Mouse (Mus musculus): ENCODE measurements around the gene Srpr.

Gene Srpr

GRCm38 (mm10) chr9:35257365-35257764, 57.4 kb downstream of the Srpr start:
- no peak for DNase-seq (ENCODE audit: low spot score in 2 of 2)

- DNase-seq (ENCODE audit: low spot score in 2 of 2) = no peak
These were observed 62.4 kb downstream of the Srpr start for GRCm38 (mm10) chr9:35262418-35262817.

- no peak for DNase-seq (ENCODE audit: low spot score in 2 of 2)
These were observed 63.5 kb downstream of the Srpr start for GRCm38 (mm10) chr9:35263431-35263830.

- DNase-seq (ENCODE audit: low spot score in 2 of 2) = no peak
These were observed 64.5 kb downstream of the Srpr start for GRCm38 (mm10) chr9:35264509-35264908.

GRCm38 (mm10) chr9:35267146-35267975, 67.4 kb downstream of the Srpr start, which contains the start of the genes Fam118b and Rpusd4:
TSS of gene Fam118b (minus strand) at chr9:35267805.
TSS of gene Rpusd4 (plus strand) at chr9:35267865.
- DNase-seq (ENCODE audit: low spot score in 2 of 2) = peak; percentile 84 to 95

- DNase-seq (ENCODE audit: low spot score in 2 of 2) = peak in 1 of 2 experiments; percentile 22
These were observed 68.2 kb downstream of the Srpr start for GRCm38 (mm10) chr9:35267976-35268715.

- DNase-seq (ENCODE audit: low spot score in 2 of 2) = no peak
These were observed 77.9 kb downstream of the Srpr start for GRCm38 (mm10) chr9:35277855-35278365.

- DNase-seq (ENCODE audit: low spot score in 2 of 2) = no peak
These were observed 78.5 kb downstream of the Srpr start for GRCm38 (mm10) chr9:35278451-35278850.

GRCm38 (mm10) chr9:35282006-35282850, 82.3 kb downstream of the Srpr start:
- DNase-seq (ENCODE audit: low spot score in 2 of 2) = peak; percentile 15 to 58

- DNase-seq (ENCODE audit: low spot score in 2 of 2) = no peak
These were observed 82.9 kb downstream of the Srpr start for GRCm38 (mm10) chr9:35282851-35283200.

GRCm38 (mm10) chr9:35283415-35284069, 83.6 kb downstream of the Srpr start:
- no peak for DNase-seq (ENCODE audit: low spot score in 2 of 2)

GRCm38 (mm10) chr9:35284351-35284750, 84.4 kb downstream of the Srpr start:
- no peak for DNase-seq (ENCODE audit: low spot score in 2 of 2)

GRCm38 (mm10) chr9:35286351-35286750, 86.4 kb downstream of the Srpr start:
- DNase-seq (ENCODE audit: low spot score in 2 of 2) = no peak

- no peak for DNase-seq (ENCODE audit: low spot score in 2 of 2)
These were observed 90.0 kb downstream of the Srpr start for GRCm38 (mm10) chr9:35289992-35290391.

GRCm38 (mm10) chr9:35290417-35290816, 90.4 kb downstream of the Srpr start:
- no peak for DNase-seq (ENCODE audit: low spot score in 2 of 2)

GRCm38 (mm10) chr9:35290916-35291315, 90.9 kb downstream of the Srpr start:
- DNase-seq (ENCODE audit: low spot score in 2 of 2) = no peak

GRCm38 (mm10) chr9:35293465-35293864, 93.5 kb downstream of the Srpr start:
- DNase-seq (ENCODE audit: low spot score in 2 of 2) = no peak
